ENCODE assay signal across 8 mouse cellular contexts in genomic region chr3:115553848-115554515, GRCm38 (mm10).
DNase-seq lines count a peak whose midpoint lies in the region; ATAC-seq and TF ChIP-seq lines count a peak whose summit lies in the region.
"Had no signal": no experiment of that assay in that cellular context is flagged by ENCODE, and none has a peak within 500 bp of the region (broad histone marks: within the 10 kb centered on the region; RNA-seq: fewer than 3 reads in every experiment).

No protein-coding gene starts in this region.

- DNase-seq in lung, adult 18-20 months: no peak
- DNase-seq in hindlimb bud, embryonic 11.5 days (ENCODE audit: extremely low spot score, low read depth, low spot score): peak; percentile 37
- DNase-seq in neural tube, embryonic 10.5 days (ENCODE audit: extremely low spot score, low spot score): no peak

- 48% methylated on average over 10 of the region's 10 CpGs for WGBS in lung, embryonic 16.5 days
- 71% methylated on average over 10 of the region's 10 CpGs for WGBS in midbrain, embryonic 16.5 days

- H3K27me3 ChIP-seq in lung, embryonic 16.5 days (ENCODE audit: control insufficient read depth, insufficient read depth, low read depth, low read length): no peaks in the 10 kb centered on the region
- H3K27me3 ChIP-seq in midbrain, embryonic 16.5 days (ENCODE audit: control insufficient read depth, insufficient read depth, low read depth, low read length): no peaks in the 10 kb centered on the region
- H3K27me3 ChIP-seq: midbrain, embryonic 12.5 days had no signal

- ATAC-seq in lung, embryonic 16.5 days (ENCODE audit: low read depth): no peak
- 0 out of 2 replicates have a peak, but pooled peaks have one; percentile 36 for ATAC-seq in midbrain, embryonic 16.5 days
- ATAC-seq in CD4-positive, CD25-positive, alpha-beta regulatory T cell, adult 4 months: no peak

- no peaks in the 10 kb centered on the region for H3K9me3 ChIP-seq in lung, embryonic 16.5 days (ENCODE audit: control insufficient read depth, low read length)
- no peaks in the 10 kb centered on the region for H3K9me3 ChIP-seq in midbrain, embryonic 16.5 days (replicated peaks; ENCODE audit: control insufficient read depth, low read length, poor library complexity, severe bottlenecking)
- H3K9me3 ChIP-seq: midbrain, embryonic 12.5 days had no signal

- no peaks in the 10 kb centered on the region for H3K36me3 ChIP-seq in lung, embryonic 16.5 days (ENCODE audit: control insufficient read depth, insufficient read depth, low read length)
- H3K36me3 ChIP-seq in midbrain, embryonic 16.5 days (ENCODE audit: control insufficient read depth, insufficient read depth, low read length): no peaks in the 10 kb centered on the region
- H3K36me3 ChIP-seq: midbrain, embryonic 12.5 days had no signal

- 0 out of 2 replicates have a peak overlapping the region, but pooled peaks have one; percentile 14 for H3K4me2 ChIP-seq in lung, embryonic 16.5 days (ENCODE audit: low read depth, low read length)
- no peak overlapping the region for H3K4me2 ChIP-seq in midbrain, embryonic 16.5 days (ENCODE audit: low read length)
- H3K4me2 ChIP-seq: midbrain, embryonic 12.5 days had no signal

- no peak overlapping the region for H3K27ac ChIP-seq in lung, embryonic 16.5 days (ENCODE audit: low read length)
- no peak overlapping the region for H3K27ac ChIP-seq in cortical plate, adult 2 months (ENCODE audit: insufficient read depth, low read length)
- no peak overlapping the region for H3K27ac ChIP-seq in midbrain, embryonic 16.5 days (ENCODE audit: low read length)
- H3K27ac ChIP-seq: midbrain, embryonic 12.5 days had no signal

- no peak overlapping the region for H3K9ac ChIP-seq in lung, embryonic 16.5 days (ENCODE audit: low read length)
- no peak overlapping the region for H3K9ac ChIP-seq in midbrain, embryonic 16.5 days (ENCODE audit: low read depth, low read length)
- H3K9ac ChIP-seq: midbrain, embryonic 12.5 days had no signal

- no peak overlapping the region for H3K4me3 ChIP-seq in lung, embryonic 16.5 days (ENCODE audit: low read length)
- H3K4me3 ChIP-seq in cortical plate, adult 2 months (ENCODE audit: insufficient read depth, low read length): no peak overlapping the region
- no peak overlapping the region for H3K4me3 ChIP-seq in midbrain, embryonic 16.5 days (ENCODE audit: low read depth, low read length)
- H3K4me3 ChIP-seq: midbrain, embryonic 12.5 days had no signal

- no peaks in the 10 kb centered on the region for H3K4me1 ChIP-seq in lung, embryonic 16.5 days (replicated peaks; ENCODE audit: control insufficient read depth, insufficient read depth, low read length)
- H3K4me1 ChIP-seq in cortical plate, adult 2 months (ENCODE audit: control insufficient read depth, insufficient read depth, low read length): no peaks in the 10 kb centered on the region; the same call in 1 of the 2 replicates
- no peaks in the 10 kb centered on the region for H3K4me1 ChIP-seq in midbrain, embryonic 16.5 days (ENCODE audit: control insufficient read depth, insufficient read depth, low read length)
- H3K4me1 ChIP-seq: midbrain, embryonic 12.5 days had no signal

- TF ChIP-seq POLR2A in cortical plate, adult 2 months (IDR thresholded peaks at IDR 0.05; ENCODE audit: extremely low read depth, insufficient read depth, low read length): no peak

- TF ChIP-seq CTCF in cortical plate, adult 2 months (IDR thresholded peaks at IDR 0.05; ENCODE audit: extremely low read depth, insufficient read depth, low read length): peak; percentile 14; the same call in 1 of the 2 replicates
